Mouse (Mus musculus) hematopoietic stem cell, adult 5-6 weeks (primary cell): ENCODE measurements at regions not wholly inside any gene's neighbourhood (a gene's known extent, or its start where the extent isn't known, plus 50 kb on each side); places are given as distances from the start of the nearest gene placed in this dataset.

Experiments used
- ATAC-seq, 2 experiments: fragments of 125-278 bp in 1 of 2; replicated peaks in 1 of 2; 2 replicates each; pipeline ENCODE4 v1.8.0; 2016 to 2017; ENCODE audit warnings: inconsistent platforms in 2 of 2, mild to moderate bottlenecking in 2 of 2, moderate number of reproducible peaks in 2 of 2, low read depth in 1 of 2, moderate TSS enrichment in 1 of 2; ENCODE audit not compliant: low FRiP score in 2 of 2, poor library complexity in 2 of 2, severe bottlenecking in 2 of 2, insufficient read depth in 1 of 2, low TSS enrichment in 1 of 2

DNA sequence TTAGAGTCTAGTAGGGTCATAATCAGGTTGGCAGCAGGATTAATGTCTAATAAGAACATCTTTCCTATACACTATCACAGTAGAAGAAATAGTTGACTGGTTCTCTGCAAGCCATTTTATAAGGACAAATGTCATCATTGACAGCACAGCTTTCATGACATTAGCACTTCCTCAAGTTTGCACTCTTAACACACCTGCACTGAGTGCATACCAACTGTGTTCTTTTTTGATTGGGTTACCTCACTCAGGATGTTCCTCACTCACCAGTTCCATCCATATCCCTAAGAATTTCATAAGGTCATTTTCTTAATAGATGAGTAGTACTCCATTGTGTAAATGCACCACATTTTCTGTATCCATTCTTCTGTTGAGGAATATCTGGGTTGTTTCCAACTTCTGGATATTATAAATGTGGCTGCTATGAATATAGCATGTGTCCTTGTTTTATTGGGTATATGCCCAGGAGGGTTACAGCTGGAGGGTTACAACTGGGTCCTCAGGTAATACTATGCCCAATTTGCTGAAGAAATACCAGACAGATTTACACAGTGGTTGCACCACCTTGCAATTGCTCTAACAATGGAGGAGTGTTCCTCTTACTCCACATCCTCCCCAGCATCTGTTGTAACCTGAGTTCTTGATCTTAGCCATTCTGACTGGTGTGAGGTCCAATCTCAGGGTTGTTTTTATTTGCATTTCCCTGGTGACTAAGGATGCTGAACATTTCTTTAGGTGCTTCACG lies 1285.3 kb upstream of the Zeb2 start:
- peak in 1 of 2 experiments; percentile 45; a peak in 1 of 4 replicates for ATAC-seq

DNA sequence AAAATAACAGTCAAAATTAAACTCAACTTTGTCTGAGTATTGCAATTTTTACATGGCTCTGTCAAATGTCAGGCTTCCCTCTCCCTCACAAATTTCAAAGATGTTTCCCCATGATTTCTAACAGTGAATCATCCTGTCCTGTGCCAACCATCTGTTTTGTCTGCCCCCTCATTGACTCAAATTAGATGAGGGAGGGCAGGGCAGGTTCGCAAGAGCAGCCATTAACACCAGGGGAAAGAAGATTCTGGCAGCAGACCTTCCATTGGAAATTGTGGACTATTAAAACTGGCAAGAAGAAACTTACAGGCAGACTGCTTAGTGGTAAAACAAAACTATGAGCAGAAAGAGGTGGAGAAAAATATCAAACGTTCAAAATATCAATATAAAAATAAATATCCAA lies 1277.0 kb upstream of the Zeb2 start:
- no peak for ATAC-seq

DNA sequence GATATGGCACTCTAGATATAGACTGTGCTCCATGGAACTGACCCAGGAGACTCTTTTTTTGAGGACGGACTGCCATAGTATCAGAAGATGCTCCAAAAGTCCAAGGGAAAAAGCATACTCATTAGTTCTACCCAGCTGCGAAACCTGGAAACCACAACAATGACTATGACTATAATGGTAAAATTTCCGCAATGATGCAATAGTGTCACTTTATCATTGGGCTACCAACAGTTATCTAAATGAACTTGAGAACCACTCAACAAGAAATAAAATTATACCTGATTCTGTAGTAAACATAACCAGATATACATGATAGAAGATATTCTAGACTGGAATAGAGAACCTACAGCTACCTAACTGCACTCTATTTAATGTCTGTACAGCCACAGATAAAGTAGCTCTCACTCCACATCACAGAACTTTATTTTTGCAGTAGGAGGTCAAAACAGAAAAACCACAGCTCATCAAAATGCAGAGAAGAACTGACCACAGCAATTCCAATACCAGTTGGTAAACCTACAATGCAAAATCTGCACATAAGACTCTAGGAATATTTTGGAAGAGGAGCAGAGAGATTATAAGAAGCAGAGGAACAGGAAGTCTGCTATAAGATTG lies 1255.8 kb upstream of the Zeb2 start:
- ATAC-seq = no peak

DNA sequence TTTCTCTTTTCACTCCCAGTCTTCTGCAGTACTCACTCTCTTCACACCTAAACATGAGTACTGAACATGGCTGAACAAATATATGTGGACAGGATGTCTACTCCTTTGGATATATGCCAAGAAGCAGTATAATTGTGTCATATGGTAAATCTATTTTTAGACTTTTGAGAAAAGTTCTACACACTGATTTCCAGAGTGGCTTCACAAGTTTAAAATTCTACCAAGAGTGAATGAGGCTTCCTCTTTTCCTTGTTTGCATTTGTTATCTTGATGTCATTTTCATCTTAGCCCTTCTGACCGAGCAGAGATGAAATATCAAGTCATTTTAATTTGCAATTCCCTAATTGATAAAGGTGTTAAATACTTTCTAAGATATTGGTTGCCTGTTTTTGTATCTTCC lies 1254.6 kb upstream of the Zeb2 start:
- no peak for ATAC-seq

DNA sequence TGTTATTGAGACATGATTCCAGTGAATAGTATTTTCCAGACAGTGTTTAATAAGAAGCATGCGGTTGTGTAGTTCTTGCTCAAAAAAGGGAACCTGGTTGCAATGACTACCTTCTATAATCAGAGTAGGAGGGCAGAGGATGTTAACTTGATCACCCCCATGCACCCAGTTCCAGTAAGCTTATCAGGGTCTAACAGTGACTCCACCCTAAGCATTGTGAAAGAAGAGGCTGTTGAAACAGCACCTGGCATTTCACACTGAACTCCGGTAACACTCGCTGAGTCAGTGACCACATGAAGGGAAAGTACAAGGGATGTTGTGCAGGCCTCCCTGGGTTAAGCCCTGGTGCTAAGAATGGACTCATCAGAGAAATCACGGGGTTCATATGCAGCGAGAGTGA lies 1253.8 kb upstream of the Zeb2 start:
- peak; percentile 98 to 99 for ATAC-seq

DNA sequence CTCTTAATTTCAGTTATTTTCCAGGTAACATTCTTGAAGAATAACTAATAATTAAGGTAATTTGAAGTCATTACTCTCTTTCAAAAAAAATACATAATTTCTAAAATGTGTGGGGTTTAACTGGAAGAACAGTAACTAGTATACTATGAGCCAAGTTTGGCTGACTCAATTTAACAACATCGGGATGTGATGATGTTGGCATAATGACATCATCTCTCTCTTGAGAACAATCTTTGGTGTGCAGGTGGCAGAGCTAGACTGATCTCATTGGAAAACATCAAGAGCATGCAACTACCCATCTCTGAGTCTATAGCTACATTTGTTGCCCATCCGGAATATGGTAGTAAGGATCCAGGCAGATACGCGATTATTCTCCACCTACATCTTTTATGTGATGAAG lies 1251.7 kb upstream of the Zeb2 start:
- no peak for ATAC-seq

DNA sequence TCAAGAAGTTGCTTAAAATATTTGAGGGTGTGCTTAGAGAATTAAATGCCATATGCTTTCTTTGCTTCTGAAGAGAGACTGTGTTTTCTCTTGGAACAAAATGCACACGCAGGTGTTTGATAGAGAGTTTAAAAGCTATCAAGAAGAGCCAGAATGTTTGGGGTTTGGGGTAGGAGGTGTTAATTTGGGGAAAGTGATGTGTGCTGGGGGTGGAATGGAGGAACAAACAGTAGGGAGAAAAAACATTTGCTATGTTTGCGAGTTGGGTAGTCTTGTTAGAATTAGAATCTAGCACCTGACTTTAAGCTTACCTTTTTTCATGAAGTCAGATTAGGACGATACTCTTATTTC lies 1248.9 kb upstream of the Zeb2 start:
- no peak for ATAC-seq

DNA sequence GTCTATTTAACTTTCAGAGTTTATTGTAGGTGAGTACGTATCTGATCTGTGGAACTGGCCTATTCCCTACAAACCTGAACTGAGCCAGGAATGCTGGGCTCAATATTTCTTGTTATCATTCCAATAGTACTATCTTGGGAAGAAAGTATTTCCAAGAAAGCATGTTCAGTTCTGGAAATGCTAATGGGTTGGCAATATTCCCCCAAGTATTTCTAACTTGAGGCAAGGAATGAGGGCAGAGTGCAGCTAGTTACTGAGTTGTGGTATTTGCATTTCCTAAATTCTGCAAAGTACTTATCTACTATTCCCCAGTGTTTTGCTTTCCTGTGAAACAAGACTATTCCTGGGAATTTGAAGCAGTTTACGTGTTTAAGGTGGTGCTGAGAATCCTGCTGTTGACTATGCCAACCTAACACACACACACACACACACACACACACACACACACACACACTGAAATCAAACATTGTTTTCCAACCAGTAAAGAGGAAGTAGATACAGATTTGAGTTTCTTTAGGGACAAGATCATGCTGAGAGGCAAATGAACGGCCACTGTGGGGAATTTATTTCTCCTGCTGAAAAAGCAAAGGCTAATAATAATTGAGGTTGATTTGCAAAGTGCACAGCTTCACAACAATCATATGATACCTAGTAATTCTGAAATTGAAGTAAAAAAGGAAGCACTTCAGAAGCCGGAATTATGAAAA lies 1248.4 kb upstream of the Zeb2 start:
- ATAC-seq = no peak

DNA sequence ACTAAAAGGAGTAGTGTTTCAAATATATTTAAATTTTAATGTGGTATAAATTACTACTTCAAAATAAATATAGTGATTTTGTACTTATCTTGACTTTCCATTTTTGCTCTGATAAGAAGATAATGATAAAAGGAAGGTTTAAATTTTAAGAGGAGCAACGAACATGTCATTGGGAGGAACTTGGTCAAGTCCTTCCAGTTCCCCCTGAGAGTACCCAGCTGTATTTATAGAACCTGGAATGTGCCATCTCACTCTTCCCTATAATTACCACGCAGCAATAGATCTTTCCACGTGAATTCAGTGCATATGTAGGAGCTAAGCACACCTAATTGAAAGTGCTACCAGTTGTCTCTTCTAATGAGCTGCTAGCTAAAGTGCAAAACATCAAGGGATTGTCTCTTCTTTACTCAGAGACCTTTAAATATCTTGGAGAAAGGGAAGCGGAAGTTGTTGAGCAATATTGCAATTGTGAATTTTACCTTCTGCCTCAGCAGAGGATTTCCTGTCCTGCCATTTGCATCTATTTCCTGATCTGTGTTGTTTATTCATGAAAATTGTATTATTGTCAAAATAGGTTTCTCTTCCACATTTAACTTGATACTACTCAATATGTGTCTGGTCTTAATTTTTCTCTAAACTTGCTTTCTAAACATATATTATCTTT lies 1243.0 kb upstream of the Zeb2 start:
- no peak; a peak in 1 of 4 replicates for ATAC-seq

DNA sequence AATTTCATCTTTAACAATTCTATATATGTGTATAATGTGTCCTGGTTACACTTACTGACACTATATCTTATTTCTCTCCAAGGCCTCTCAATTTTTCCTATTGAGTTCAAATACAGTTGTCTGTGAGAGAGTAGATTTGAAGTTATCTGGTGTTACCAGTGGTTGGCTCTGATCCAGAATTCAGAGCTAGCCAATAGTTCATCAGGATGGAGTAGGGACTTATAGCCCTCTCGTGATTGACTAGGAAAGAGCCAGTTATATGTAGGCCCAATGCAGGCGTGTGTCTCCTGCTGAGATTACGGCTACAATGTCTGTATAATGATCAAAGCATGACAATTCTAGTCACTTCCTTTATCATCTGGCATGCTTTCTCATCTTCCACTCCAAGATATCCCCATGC lies 1241.0 kb upstream of the Zeb2 start:
- no peak for ATAC-seq

DNA sequence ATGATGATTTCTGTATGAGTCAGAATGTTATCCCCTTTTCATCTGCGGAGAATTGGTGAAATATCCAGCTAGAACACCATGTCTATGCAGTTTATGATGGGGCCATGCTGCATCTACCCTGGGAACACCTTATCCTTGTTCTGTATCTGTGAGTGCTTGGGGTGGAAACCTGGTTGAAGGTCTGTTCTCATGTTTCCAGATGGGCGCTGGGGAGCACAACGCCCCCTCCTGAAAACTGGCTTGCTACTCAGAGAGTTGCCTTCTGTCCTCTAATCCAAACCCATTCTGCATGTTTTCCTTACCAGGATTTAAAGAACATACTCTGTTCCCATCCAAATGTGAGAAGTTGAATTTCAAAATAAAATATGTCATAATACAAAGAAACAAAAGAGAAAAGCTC lies 1239.5 kb upstream of the Zeb2 start:
- ATAC-seq = no peak

DNA sequence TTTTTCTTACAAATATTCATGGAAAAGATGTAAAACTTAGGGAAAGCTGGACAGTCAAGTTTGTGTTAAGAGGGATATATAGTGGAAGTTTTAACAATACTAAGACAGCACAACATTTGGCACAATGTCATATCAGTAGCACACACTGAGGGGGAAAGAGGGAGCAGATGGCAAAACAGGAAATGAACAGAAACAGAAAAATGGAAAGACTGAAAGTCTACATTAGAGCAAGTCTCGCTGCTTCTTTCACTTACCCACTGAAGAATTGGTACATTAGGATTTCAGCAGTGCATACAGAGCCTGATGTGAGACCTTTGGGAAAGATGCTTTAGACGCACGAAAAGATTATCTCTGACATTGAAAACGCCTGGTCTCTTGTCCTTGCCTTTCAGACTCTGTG lies 1223.5 kb upstream of the Zeb2 start:
- ATAC-seq = no peak

DNA sequence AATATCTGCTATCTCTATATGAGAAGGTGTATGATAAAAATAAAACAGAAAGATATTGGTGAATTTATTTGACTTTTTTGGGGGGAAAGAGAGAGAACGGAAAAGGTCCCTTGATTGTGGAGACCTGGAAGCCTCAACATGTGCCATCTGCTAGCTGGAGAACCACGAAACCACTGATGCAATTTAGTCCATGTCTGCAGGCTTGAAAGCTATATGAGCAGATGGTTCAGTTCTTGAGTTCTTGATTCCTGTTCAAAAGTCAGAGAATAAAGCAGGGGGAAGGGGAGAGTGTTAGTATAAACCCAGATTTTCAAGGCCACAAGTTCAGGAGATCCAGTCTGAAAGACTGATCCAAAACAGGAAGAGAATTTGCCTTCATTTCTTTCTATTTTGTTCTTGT lies 1199.5 kb upstream of the Zeb2 start:
- no peak for ATAC-seq

DNA sequence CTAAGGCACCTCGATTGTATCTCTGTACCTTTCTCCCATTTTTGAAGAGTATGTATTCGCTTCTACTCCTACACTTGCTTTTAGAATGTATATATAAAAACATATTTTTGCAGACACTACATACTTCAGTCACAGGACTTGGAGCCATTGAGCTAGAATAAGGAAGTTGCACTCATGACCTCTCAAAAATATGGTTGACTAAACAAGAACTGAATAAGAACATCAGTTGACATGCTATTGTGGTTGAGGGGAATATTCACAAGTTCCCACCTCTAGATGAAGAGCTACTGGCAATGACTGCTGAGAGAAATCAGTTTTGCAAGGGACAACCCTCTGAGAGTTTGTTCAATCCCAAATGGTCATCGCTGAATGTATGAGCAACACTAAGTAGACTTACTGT lies 1198.0 kb upstream of the Zeb2 start:
- ATAC-seq = no peak

DNA sequence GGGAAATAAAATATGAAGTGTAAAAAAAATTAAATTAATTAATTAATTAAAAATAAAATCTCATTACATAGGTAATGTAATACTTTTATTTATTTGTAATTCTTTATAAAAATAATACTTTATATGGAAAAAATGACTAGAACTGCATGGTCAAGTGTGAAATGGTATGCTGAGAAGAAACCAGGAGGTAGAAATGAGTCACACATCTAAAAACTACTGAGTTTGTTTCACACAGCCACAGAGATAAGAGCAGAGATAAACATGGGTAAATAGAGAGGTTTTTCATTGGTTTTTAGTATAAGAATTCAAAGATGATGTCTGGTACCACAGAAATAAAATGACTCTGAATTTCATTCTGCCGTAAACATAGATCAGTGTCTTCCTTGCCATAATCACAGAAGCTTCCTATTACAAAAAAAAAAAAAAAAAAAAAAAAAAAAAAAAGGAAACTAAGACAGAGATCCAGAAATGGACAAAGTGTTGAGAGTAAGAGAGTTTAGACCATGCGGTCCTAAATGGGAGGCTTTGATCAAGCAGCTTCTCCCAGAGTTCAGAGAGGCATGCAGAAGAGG lies 1190.5 kb upstream of the Zeb2 start:
- ATAC-seq = no peak

DNA sequence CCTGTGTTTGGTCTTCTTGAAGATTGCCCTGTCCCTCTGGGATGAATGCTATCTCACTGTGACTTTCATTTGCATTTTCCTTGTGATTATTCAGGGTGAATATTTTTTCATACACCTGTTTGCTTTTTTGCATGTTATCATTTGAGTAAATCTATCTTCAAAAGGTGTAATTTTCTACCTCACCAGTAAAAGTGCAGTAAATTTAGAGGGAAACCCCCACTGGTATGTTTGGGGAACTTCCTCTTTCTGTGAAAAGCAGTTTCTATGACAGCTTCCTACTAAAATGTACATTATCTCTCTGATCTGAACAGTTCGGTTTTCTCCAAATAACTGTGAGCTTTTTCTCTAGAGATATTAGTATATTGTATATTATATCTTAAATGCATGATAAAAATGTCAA lies 1185.4 kb upstream of the Zeb2 start:
- peak; percentile 86 to 87 for ATAC-seq

DNA sequence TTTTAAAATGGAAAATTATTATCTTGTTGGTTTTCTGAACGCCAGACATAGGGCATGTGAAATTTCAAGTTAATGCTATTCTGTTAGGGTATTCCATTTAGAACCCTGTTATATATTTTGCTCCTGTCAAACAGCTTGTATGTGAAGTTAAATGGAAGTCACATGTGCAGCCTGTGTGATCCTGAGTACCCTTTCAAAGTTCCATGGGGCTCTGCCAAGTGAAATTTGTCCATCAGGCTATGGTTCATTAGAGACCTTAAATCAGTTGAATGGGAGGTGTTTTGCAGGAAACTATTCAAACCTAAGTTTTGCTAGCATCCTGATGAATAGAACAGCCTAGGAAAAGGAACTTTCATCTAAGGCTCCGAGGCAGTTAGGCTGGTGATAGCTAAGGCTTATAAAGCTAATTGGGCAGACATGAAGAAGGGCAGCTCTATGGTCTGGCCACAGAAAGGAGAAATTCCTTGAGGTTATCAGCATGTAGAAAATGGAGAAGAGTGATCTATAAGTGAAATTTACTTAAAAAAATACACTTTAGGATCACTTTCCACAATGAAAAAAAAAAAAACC lies 1180.2 kb upstream of the Zeb2 start:
- ATAC-seq = no peak
